Mouse (Mus musculus): Measurements from ENCODE around the gene Dus3l. TPM values are rescaled to one million over a fixed set of nuclear protein-coding genes. Genes with fewer than 3 reads are reported as not detected.

The Dus3l gene
- polyA plus RNA-seq, 1 experiment from 2014 or later, result 41.9 TPM

Other genes starting within 250 kb of the Dus3l start
- 17.5 and 21.3 TPM in 2 replicates for gene Gm20219, start 210.4 kb upstream of the Dus3l start, polyA plus RNA-seq (2015; fragmentation: Nextera tagmentation; extraction: Ambion mirVana)
- gene Safb2, start 180.2 kb upstream of the Dus3l start, polyA plus RNA-seq (2015; fragmentation: Nextera tagmentation; extraction: Ambion mirVana), result 55.0 and 59.9 TPM in 2 replicates
- gene Safb, start 179.9 kb upstream of the Dus3l start, polyA plus RNA-seq (2015; fragmentation: Nextera tagmentation; extraction: Ambion mirVana), result 78.9 and 88.5 TPM in 2 replicates
- 240 and 266 TPM in 2 replicates for gene 2410015M20Rik, start 155.0 kb upstream of the Dus3l start, polyA plus RNA-seq (2015; fragmentation: Nextera tagmentation; extraction: Ambion mirVana)
- gene Rpl36, start 151.3 kb upstream of the Dus3l start, polyA plus RNA-seq (2015; fragmentation: Nextera tagmentation; extraction: Ambion mirVana), result 1,502 and 1,716 TPM in 2 replicates
- gene Lonp1, start 137.9 kb upstream of the Dus3l start, polyA plus RNA-seq (2015; fragmentation: Nextera tagmentation; extraction: Ambion mirVana), result 40.7 and 42.9 TPM in 2 replicates
- gene Catsperd, start 136.6 kb upstream of the Dus3l start, polyA plus RNA-seq (2015; fragmentation: Nextera tagmentation; extraction: Ambion mirVana), result 0.17 and 0.65 TPM in 2 replicates
- 75.6 and 79.7 TPM in 2 replicates for gene Ranbp3, start 91.5 kb upstream of the Dus3l start, polyA plus RNA-seq (2015; fragmentation: Nextera tagmentation; extraction: Ambion mirVana)
- gene Ndufa11, start 47.0 kb upstream of the Dus3l start, polyA plus RNA-seq (2015; fragmentation: Nextera tagmentation; extraction: Ambion mirVana), result 426 and 434 TPM in 2 replicates
- gene Vmac, start 46.7 kb upstream of the Dus3l start, polyA plus RNA-seq (2015; fragmentation: Nextera tagmentation; extraction: Ambion mirVana), result 19.6 and 20.2 TPM in 2 replicates
- gene Nrtn, start 7.2 kb upstream of the Dus3l start, polyA plus RNA-seq (2015; fragmentation: Nextera tagmentation; extraction: Ambion mirVana), result 4.5 and 6.2 TPM in 2 replicates
- gene Prr22, start 5.5 kb downstream of the Dus3l start, polyA plus RNA-seq (2015; fragmentation: Nextera tagmentation; extraction: Ambion mirVana), result 1.0 and 1.1 TPM in 2 replicates
- gene Rfx2, start 66.3 kb downstream of the Dus3l start, polyA plus RNA-seq (2015; fragmentation: Nextera tagmentation; extraction: Ambion mirVana), result 5.5 and 6.5 TPM in 2 replicates
- gene Acsbg2, start 109.7 kb downstream of the Dus3l start, polyA plus RNA-seq (2015; fragmentation: Nextera tagmentation; extraction: Ambion mirVana), result not detected in 2 replicates
- gene 1700061G19Rik, start 110.7 kb downstream of the Dus3l start, polyA plus RNA-seq (2015; fragmentation: Nextera tagmentation; extraction: Ambion mirVana), result 0.45 and 0.60 TPM in 2 replicates
- gene Mllt1, start 170.7 kb downstream of the Dus3l start, polyA plus RNA-seq (2015; fragmentation: Nextera tagmentation; extraction: Ambion mirVana), result 22.4 and 25.5 TPM in 2 replicates
- gene Acer1, start 217.4 kb downstream of the Dus3l start, polyA plus RNA-seq (2015; fragmentation: Nextera tagmentation; extraction: Ambion mirVana), result 0.46 and 1.0 TPM in 2 replicates
- gene Clpp, start 225.5 kb downstream of the Dus3l start, polyA plus RNA-seq (2015; fragmentation: Nextera tagmentation; extraction: Ambion mirVana), result 129 and 130 TPM in 2 replicates
- gene Alkbh7, start 232.6 kb downstream of the Dus3l start, polyA plus RNA-seq (2015; fragmentation: Nextera tagmentation; extraction: Ambion mirVana), result 31.1 and 35.7 TPM in 2 replicates
- 0.56 TPM in 1 of 2 replicates, not detected in the other for gene Pspn, start 235.3 kb downstream of the Dus3l start, polyA plus RNA-seq (2015; fragmentation: Nextera tagmentation; extraction: Ambion mirVana)
- 58.0 and 63.2 TPM in 2 replicates for gene Gtf2f1, start 246.5 kb downstream of the Dus3l start, polyA plus RNA-seq (2015; fragmentation: Nextera tagmentation; extraction: Ambion mirVana)
- gene Gm17949, start 246.7 kb downstream of the Dus3l start, polyA plus RNA-seq (2015; fragmentation: Nextera tagmentation; extraction: Ambion mirVana), result 0.67 and 0.90 TPM in 2 replicates

Data from stomach, embryonic 16.5 days (tissue).